Mouse (Mus musculus) limb, embryonic 14.5 days (tissue): ENCODE measurements at regions not wholly inside any gene's neighbourhood (a gene's known extent, or its start where the extent isn't known, plus 50 kb on each side); places are given as distances from the start of the nearest gene placed in this dataset.

ENCODE experiments used
- ATAC-seq: fragments of 200-750 bp; cut with Nextera tagmentation; 2 replicates; pipeline ENCODE4 v1.8.0; 2017; ENCODE audit warnings: low read depth, moderate number of reproducible peaks, moderate TSS enrichment; ENCODE audit not compliant: low FRiP score
- DNase-seq: peaks from one replicate; pipeline ENCODE4 v3.0.0-alpha.2; 2015; ENCODE audit warnings: low spot score
- H3K27ac ChIP-seq: fragments of 300-500 bp; sonication (generic); replicated peaks from 2 replicates; pipeline ENCODE4 v1.5.1; 2014; ENCODE audit warnings: low read depth, mild to moderate bottlenecking, low read length, moderate library complexity, mixed read lengths
- H3K27me3 ChIP-seq: fragments of 300-500 bp; sonication (generic); 2 replicates; pipeline ENCODE4 v1.6.1; 2014; ENCODE audit warnings: low read length, mixed read lengths; ENCODE audit not compliant: control insufficient read depth, insufficient read depth
- H3K36me3 ChIP-seq: fragments of 300-500 bp; sonication (generic); 2 replicates; pipeline ENCODE4 v1.6.1; 2014; ENCODE audit warnings: mild to moderate bottlenecking, low read length, moderate library complexity, mixed read lengths; ENCODE audit not compliant: control insufficient read depth, insufficient read depth
- H3K4me1 ChIP-seq: fragments of 300-500 bp; sonication (generic); 2 replicates; pipeline ENCODE4 v1.6.1; 2014; ENCODE audit warnings: antibody characterized with exemption, low read length, mixed read lengths; ENCODE audit not compliant: control insufficient read depth, insufficient read depth
- H3K4me2 ChIP-seq: fragments of 300-500 bp; sonication (generic); replicated peaks from 2 replicates; pipeline ENCODE4 v1.6.1; 2014; ENCODE audit warnings: low read depth, mild to moderate bottlenecking, low read length, moderate library complexity; ENCODE audit not compliant: severe bottlenecking
- H3K4me3 ChIP-seq: fragments of 300-500 bp; sonication (generic); replicated peaks from 2 replicates; pipeline ENCODE4 v1.5.1; 2014; ENCODE audit warnings: low read length
- H3K9ac ChIP-seq: fragments of 300-500 bp; sonication (generic); 2 replicates; pipeline ENCODE4 v1.6.1; 2014; ENCODE audit warnings: mild to moderate bottlenecking, low read depth, low read length, moderate library complexity; ENCODE audit not compliant: severe bottlenecking
- H3K9me3 ChIP-seq: fragments of 300-500 bp; sonication (generic); 2 replicates; pipeline ENCODE4 v1.6.1; 2016; ENCODE audit warnings: low read length; ENCODE audit not compliant: control insufficient read depth
- POLR2A ChIP-seq: fragments of 200-500 bp; IDR thresholded peaks from 2 replicates; pipeline ENCODE4 v1.8.0; 2012; ENCODE audit warnings: inconsistent platforms, mild to moderate bottlenecking, moderate library complexity, borderline replicate concordance; ENCODE audit not compliant: insufficient read depth, insufficient read length; ENCODE audit errors: extremely low read depth
- WGBS: fragments of 180-500 bp; shearing (Covaris S2); extraction: QIAGEN DNeasy Blood & Tissue Kit; methylation state at CpG from one replicate; pipeline ENCODE4 v1.1.7; 2014; 5-methylcytosine and 5-hydroxymethylcytosine counted together

DNA sequence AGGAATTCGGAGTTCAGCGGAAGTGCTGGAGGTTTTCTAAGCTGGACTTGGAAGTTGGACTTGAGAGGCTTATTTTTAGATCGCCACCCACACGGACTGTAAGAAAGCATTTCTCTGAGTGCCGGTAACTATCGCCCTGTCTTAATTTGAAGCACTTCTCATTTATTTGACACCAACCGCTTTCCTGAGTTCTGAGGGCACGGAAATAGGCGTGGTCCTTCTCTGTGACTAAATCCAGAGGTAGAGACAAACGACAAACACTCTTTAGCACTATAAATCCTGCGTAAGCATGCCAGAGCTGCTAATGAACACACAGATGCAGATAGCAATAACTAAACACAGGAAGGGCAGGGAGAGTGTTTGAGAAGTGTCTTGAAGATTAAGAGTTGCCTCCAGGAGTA lies 156.7 kb upstream of the Pln start:
- peak; percentile 2 for DNase-seq
- Histone ChIP-seq H3K4me1 (no peaks in the 10 kb centered on the region; the same call in 1 of the 2 replicates), H3K4me3 (no peak overlapping the region), H3K4me2 (peak overlapping the region; percentile 19; the same call in 1 of the 2 replicates), H3K27ac (0 out of 2 replicates have a peak overlapping the region, but pooled peaks have one; percentile 26), H3K9me3 (no peaks in the 10 kb centered on the region), H3K36me3 (no peaks in the 10 kb centered on the region), H3K9ac (no peak overlapping the region), H3K27me3 (no peaks in the 10 kb centered on the region)
- no peak for TF ChIP-seq POLR2A
- 41% methylated on average over 11 of the region's 11 CpGs for WGBS
- ATAC-seq = no peak

DNA sequence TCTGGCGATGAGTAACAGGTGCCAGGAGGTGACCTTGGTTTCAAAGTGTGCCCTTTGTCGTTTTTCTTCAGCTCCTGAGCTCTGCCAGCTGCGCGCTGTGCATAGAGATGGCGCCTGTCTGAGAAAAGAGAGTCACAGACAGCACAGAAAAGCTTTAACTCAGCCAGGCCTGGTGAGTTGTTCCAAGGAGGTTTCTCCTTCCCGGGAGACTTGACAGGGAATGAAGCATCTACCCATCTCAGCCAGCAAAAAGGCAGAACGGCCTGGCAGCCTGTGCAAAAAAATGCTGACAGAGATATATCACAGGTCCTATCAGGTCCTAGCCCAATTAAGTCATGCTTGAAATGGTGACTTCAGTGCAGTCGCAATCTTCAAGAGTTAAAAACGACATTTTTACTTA lies 156.1 kb upstream of the Pln start:
- no peak overlapping the region for H3K4me3 ChIP-seq
- no peak overlapping the region for H3K4me2 ChIP-seq
- no peak for DNase-seq
- H3K9me3 ChIP-seq = no peaks in the 10 kb centered on the region
- H3K27ac ChIP-seq = no peak overlapping the region
- H3K4me1 ChIP-seq = no peaks in the 10 kb centered on the region; the same call in 1 of the 2 replicates
- H3K9ac ChIP-seq = no peak overlapping the region
- H3K27me3 ChIP-seq = no peaks in the 10 kb centered on the region
- WGBS = 74% methylated on average over 9 of the region's 9 CpGs
- no peak for ATAC-seq
- no peak for TF ChIP-seq POLR2A
- H3K36me3 ChIP-seq = no peaks in the 10 kb centered on the region

DNA sequence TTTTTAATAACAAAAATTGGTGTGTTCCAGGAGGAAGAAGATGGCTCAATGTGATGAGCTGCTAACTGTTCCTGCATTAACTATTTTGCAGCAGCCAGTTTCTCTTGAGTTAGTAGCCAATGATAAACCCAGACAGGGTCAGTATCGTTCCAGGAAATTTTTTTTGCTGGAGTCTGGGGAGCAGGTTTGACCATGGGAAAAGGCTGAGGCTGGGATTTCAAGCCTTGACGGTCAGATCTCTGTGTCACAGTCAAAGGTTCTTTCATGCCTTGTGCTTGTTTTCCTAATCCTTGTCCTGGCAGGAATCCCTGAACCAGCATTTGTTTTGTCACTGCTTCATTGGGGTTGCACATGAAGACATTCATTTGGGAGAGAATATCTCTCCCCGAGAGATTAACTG lies 129.0 kb upstream of the Pln start:
- ATAC-seq (no peak), DNase-seq (no peak)
- no peak for TF ChIP-seq POLR2A
- no peaks in the 10 kb centered on the region for H3K27me3 ChIP-seq
- H3K4me2 ChIP-seq = no peak overlapping the region
- WGBS = 68% methylated on average over 3 of the region's 3 CpGs
- no peaks in the 10 kb centered on the region for H3K4me1 ChIP-seq
- H3K9me3 ChIP-seq = no peaks in the 10 kb centered on the region
- no peak overlapping the region for H3K4me3 ChIP-seq
- H3K27ac ChIP-seq = no peak overlapping the region
- no peak overlapping the region for H3K9ac ChIP-seq
- H3K36me3 ChIP-seq = no peaks in the 10 kb centered on the region

DNA sequence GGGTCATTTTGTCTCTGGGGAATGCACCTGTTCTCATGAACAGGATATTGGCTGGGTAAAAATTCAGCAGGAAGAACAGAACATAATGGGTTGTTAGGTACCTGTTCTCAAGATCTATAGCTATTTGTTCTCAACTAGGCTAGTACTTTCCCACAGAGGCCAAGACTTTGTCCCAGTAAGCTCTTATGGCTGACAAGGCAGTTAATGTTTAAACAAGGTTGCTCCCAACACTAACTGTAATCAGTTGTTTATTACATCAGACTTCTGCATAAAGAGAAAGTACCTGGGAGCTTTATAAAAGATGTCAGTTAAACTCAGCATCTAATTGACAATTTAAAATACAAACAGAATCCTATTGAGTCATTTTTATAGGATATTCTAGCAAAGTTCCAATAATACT lies 127.6 kb upstream of the Pln start:
- no peaks in the 10 kb centered on the region for H3K9me3 ChIP-seq
- no peaks in the 10 kb centered on the region for H3K27me3 ChIP-seq
- H3K4me1 ChIP-seq = no peaks in the 10 kb centered on the region
- H3K9ac ChIP-seq = no peak overlapping the region
- ATAC-seq = no peak
- H3K4me3 ChIP-seq = no peak overlapping the region
- no peak overlapping the region for H3K27ac ChIP-seq
- DNase-seq = no peak
- TF ChIP-seq POLR2A = no peak
- H3K36me3 ChIP-seq = no peaks in the 10 kb centered on the region
- H3K4me2 ChIP-seq = no peak overlapping the region
